Mouse (Mus musculus) limb, embryonic 14.5 days (tissue): Measurements from ENCODE around the gene Fam178b. TPM values are rescaled to one million over a fixed set of nuclear protein-coding genes. Genes with fewer than 3 reads are reported as not detected.
"Not testable (repeated sequence)": the region's sequence is repeated elsewhere in the genome, so short reads cannot be mapped to it uniquely, and the experiment has no call there.

Experiments used
- ATAC-seq: fragments of 200-750 bp; cut with Nextera tagmentation; 2 replicates; pipeline ENCODE4 v1.8.0; 2017; ENCODE audit warnings: low read depth, moderate number of reproducible peaks, moderate TSS enrichment; ENCODE audit not compliant: low FRiP score
- DNase-seq: peaks from one replicate; pipeline ENCODE4 v3.0.0-alpha.2; 2015; ENCODE audit warnings: low spot score
- H3K27ac ChIP-seq: fragments of 300-500 bp; sonication (generic); replicated peaks from 2 replicates; pipeline ENCODE4 v1.5.1; 2014; ENCODE audit warnings: low read depth, mild to moderate bottlenecking, low read length, moderate library complexity, mixed read lengths
- H3K27me3 ChIP-seq: fragments of 300-500 bp; sonication (generic); 2 replicates; pipeline ENCODE4 v1.6.1; 2014; ENCODE audit warnings: low read length, mixed read lengths; ENCODE audit not compliant: control insufficient read depth, insufficient read depth
- H3K36me3 ChIP-seq: fragments of 300-500 bp; sonication (generic); 2 replicates; pipeline ENCODE4 v1.6.1; 2014; ENCODE audit warnings: mild to moderate bottlenecking, low read length, moderate library complexity, mixed read lengths; ENCODE audit not compliant: control insufficient read depth, insufficient read depth
- H3K4me1 ChIP-seq: fragments of 300-500 bp; sonication (generic); 2 replicates; pipeline ENCODE4 v1.6.1; 2014; ENCODE audit warnings: antibody characterized with exemption, low read length, mixed read lengths; ENCODE audit not compliant: control insufficient read depth, insufficient read depth
- H3K4me2 ChIP-seq: fragments of 300-500 bp; sonication (generic); replicated peaks from 2 replicates; pipeline ENCODE4 v1.6.1; 2014; ENCODE audit warnings: low read depth, mild to moderate bottlenecking, low read length, moderate library complexity; ENCODE audit not compliant: severe bottlenecking
- H3K4me3 ChIP-seq: fragments of 300-500 bp; sonication (generic); replicated peaks from 2 replicates; pipeline ENCODE4 v1.5.1; 2014; ENCODE audit warnings: low read length
- H3K9ac ChIP-seq: fragments of 300-500 bp; sonication (generic); 2 replicates; pipeline ENCODE4 v1.6.1; 2014; ENCODE audit warnings: mild to moderate bottlenecking, low read depth, low read length, moderate library complexity; ENCODE audit not compliant: severe bottlenecking
- H3K9me3 ChIP-seq: fragments of 300-500 bp; sonication (generic); 2 replicates; pipeline ENCODE4 v1.6.1; 2016; ENCODE audit warnings: low read length; ENCODE audit not compliant: control insufficient read depth
- POLR2A ChIP-seq: fragments of 200-500 bp; IDR thresholded peaks from 2 replicates; pipeline ENCODE4 v1.8.0; 2012; ENCODE audit warnings: inconsistent platforms, mild to moderate bottlenecking, moderate library complexity, borderline replicate concordance; ENCODE audit not compliant: insufficient read depth, insufficient read length; ENCODE audit errors: extremely low read depth
- WGBS: fragments of 180-500 bp; shearing (Covaris S2); extraction: QIAGEN DNeasy Blood & Tissue Kit; methylation state at CpG from one replicate; pipeline ENCODE4 v1.1.7; 2014; 5-methylcytosine and 5-hydroxymethylcytosine counted together
- polyA plus RNA-seq, 2 experiments: library from polyadenylated mRNA; depleted of rRNA in 1 of 2; stranded (reverse) in 1 of 2; unstranded in 1 of 2; fragments of >200 nt; fragmentation: Nextera tagmentation in 1 of 2; extraction: Ambion mirVana in 1 of 2; gene quantifications; 2 replicates each; pipeline versions ENCODE4 v1.2.1 to v1.2.3; 2012 to 2014

Gene Fam178b
- polyA plus RNA-seq, 2 experiments: 0.67 to 1.5 TPM

DNA sequence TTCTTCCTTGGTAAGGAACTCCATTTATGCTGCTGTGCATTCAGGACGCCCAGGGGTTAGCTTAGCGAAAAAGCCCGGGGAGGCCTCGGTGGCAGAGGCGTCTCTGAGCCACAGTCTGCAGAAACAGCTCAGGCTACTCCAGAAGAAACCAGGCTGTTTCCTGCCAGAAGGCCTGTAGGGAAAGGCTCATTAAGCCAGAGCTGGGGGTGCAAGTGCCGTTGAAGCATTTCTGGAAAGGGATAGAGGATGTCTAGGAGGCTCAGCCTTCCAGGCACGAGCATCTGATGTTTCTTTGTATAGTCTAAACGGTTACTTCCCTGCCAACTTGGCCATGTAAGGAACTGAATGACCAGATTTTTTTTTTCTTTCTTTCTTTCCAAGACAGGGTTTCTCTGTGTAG, 54.4 kb downstream of the Fam178b start:
- no peaks in the 10 kb centered on the region for H3K36me3 ChIP-seq
- no peak overlapping the region for H3K9ac ChIP-seq
- 43% methylated on average over 8 of the region's 8 CpGs for WGBS
- H3K4me1 ChIP-seq: 0 out of 2 replicates have a peak, but pooled peaks cover 3% of the 10 kb centered on the region
- no peak for TF ChIP-seq POLR2A
- no peak overlapping the region for H3K27ac ChIP-seq
- no peaks in the 10 kb centered on the region for H3K27me3 ChIP-seq
- H3K4me2 ChIP-seq: no peak overlapping the region
- H3K4me3 ChIP-seq: no peak overlapping the region
- ATAC-seq (no peak), DNase-seq (no peak)
- no peaks in the 10 kb centered on the region; the same call in 1 of the 2 replicates for H3K9me3 ChIP-seq

DNA sequence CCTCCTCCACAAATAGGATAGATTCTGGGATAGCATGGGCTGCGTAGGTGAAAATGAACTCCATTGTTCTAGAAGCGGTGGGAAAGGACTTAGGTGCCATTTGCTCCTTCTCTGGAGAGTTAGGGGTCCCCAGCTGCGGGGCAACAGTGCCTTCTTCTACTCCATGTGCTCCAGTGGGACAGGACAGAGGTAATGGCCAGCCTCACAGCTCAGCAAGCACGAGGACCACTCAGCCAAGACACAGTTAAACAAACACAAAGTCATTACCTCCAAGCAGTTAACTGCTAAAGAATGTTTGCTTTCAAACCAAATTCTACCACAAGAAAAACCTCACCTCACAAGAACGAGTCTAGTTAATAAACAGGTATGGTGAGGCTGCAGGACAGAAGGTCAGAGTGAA, 57.5 kb downstream of the Fam178b start:
- H3K4me3 ChIP-seq: no peak overlapping the region
- H3K9me3 ChIP-seq: no peaks in the 10 kb centered on the region; the same call in 1 of the 2 replicates
- no peak overlapping the region for H3K9ac ChIP-seq
- H3K27me3 ChIP-seq: no peaks in the 10 kb centered on the region
- TF ChIP-seq POLR2A: no peak
- no peaks in the 10 kb centered on the region for H3K36me3 ChIP-seq
- DNase-seq (no peak), ATAC-seq (no peak)
- H3K4me1 ChIP-seq: 0 out of 2 replicates have a peak, but pooled peaks cover 3% of the 10 kb centered on the region
- WGBS: 76% methylated on average over 5 of the region's 5 CpGs
- H3K27ac ChIP-seq: no peak overlapping the region
- H3K4me2 ChIP-seq: no peak overlapping the region

DNA sequence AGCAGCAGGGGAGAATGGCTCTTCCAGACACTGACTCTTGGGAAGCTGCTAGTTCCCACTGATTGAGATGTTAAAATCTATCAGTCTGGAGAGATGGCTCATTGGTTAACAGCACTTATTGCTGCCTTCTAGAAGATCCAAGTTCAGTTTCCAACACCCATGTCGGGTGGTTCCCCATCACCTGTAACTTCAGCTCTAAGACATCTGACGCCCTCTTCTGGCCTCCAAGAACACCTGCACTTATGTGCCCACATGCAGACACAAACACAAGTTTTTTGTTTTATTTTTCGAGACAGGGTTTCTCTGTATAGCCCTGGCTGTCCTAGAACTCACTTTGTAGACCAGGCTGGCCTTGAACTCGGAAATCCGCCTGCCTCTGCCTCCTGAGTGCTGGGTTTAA, 67.0 kb downstream of the Fam178b start:
- H3K4me3 ChIP-seq, H3K9me3 ChIP-seq, H3K27ac ChIP-seq, H3K4me2 ChIP-seq, H3K36me3 ChIP-seq, H3K9ac ChIP-seq, ATAC-seq, H3K27me3 ChIP-seq, H3K4me1 ChIP-seq, DNase-seq: not testable (repeated sequence)
- 86% methylated on average over 5 of the region's 5 CpGs for WGBS

DNA sequence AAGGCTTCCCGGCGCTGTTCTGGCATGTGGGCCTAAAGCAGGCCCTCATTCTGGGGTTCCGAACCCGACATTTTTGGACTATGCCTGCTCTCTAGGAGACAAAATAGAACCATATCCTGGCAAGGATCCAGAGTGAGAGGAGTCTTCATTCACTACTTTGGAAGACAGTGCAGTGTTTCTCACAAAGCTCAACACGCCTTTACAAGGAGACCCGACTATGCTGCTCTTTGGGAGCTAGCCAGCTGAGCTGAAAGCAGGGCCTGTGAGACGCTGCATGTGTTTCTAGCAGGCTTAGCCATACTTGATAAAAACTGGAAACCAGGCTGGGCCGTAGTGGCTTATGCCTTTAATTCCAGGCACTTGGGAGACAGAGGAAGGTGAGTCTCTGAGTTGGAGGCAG, 67.8 kb downstream of the Fam178b start:
- 66% methylated on average over 8 of the region's 8 CpGs for WGBS
- ATAC-seq (no peak), DNase-seq (peak; percentile 40)
- H3K27ac ChIP-seq: no peak overlapping the region
- no peaks in the 10 kb centered on the region for H3K27me3 ChIP-seq
- no peaks in the 10 kb centered on the region for H3K36me3 ChIP-seq
- peaks cover 10% of the 10 kb centered on the region; the same call in 1 of the 2 replicates for H3K4me1 ChIP-seq
- no peak overlapping the region for H3K9ac ChIP-seq
- H3K9me3 ChIP-seq: no peaks in the 10 kb centered on the region
- H3K4me2 ChIP-seq: no peak overlapping the region
- no peak for TF ChIP-seq POLR2A
- no peak overlapping the region for H3K4me3 ChIP-seq

DNA sequence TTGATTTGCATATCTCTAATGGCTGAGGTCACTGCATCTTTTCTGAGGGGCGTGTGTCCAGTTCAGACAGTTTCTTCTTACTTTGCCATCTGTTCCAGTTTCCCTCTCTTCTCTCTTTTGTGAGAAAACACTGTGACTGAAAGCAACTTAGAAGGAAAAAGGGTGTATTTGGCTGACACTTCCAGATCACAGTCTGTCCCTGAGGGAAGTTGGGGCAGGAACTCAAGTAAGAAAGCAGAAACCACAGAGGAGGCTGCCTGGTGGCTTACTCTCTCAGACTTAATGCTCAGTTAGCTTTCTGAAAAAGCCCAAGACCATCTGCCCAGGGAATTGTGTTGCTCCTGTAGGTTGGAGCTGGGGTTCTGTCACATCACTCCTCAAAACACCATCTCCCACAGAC, 68.4 kb downstream of the Fam178b start:
- ATAC-seq: no peak
- H3K9me3 ChIP-seq: no peaks in the 10 kb centered on the region
- no peak overlapping the region for H3K4me2 ChIP-seq
- no peaks in the 10 kb centered on the region for H3K36me3 ChIP-seq
- no peak for TF ChIP-seq POLR2A
- H3K27me3 ChIP-seq: no peaks in the 10 kb centered on the region
- H3K4me1 ChIP-seq: peaks cover 10% of the 10 kb centered on the region; the same call in 1 of the 2 replicates
- H3K9ac ChIP-seq: no peak overlapping the region
- DNase-seq: no peak
- no peak overlapping the region for H3K27ac ChIP-seq
- H3K4me3 ChIP-seq: no peak overlapping the region
- WGBS: 81% methylated on average over 1 of the region's 1 CpGs

DNA sequence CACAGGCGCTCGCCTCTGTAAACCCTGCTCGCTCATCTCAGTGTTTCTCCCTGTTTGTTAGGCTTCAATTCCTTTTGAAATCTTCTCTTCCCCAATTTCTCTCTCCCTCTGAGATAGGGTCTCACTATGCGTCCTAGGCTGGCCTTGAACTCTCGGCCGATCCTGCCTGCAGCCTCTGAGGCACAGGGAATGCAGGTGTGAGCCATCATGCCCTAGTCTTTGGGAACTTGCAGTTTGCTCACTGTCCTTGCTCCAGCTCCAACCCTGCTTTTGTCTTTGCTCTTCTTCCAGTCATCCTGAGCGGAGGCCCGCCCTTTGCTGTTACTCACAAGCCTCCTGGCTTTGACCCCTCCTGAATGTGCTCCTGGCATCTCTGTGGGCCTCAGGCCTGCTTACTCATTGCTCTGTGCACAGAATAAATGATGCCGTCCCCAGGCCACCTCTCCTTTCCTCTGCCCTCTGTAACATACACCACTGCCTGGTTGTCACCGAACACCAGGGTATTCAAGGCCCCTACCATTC, 69.5 kb downstream of the Fam178b start:
- no peak overlapping the region for H3K27ac ChIP-seq
- TF ChIP-seq POLR2A: no peak
- no peaks in the 10 kb centered on the region for H3K27me3 ChIP-seq
- H3K4me3 ChIP-seq: no peak overlapping the region
- no peak for DNase-seq
- no peak overlapping the region for H3K4me2 ChIP-seq
- H3K4me1 ChIP-seq: peaks cover 10% of the 10 kb centered on the region; the same call in 1 of the 2 replicates
- WGBS: 90% methylated on average over 10 of the region's 10 CpGs
- no peaks in the 10 kb centered on the region for H3K36me3 ChIP-seq
- no peak overlapping the region for H3K9ac ChIP-seq
- no peaks in the 10 kb centered on the region for H3K9me3 ChIP-seq
- no peak for ATAC-seq
